Comparison of ENCODE assay signal across 25 mouse cellular contexts in genomic region chr17:45136491-45136890, GRCm38 (mm10).
"Had no signal": no experiment of that assay in that cellular context is flagged by ENCODE, and none has a peak within 500 bp of the region (broad histone marks: within the 10 kb centered on the region; RNA-seq: fewer than 3 reads in every experiment).

No protein-coding gene starts in this region.

- H3K36me3 ChIP-seq: forebrain, embryonic 15.5 days; heart, embryonic 10.5 days; heart, embryonic 12.5 days; hindbrain, embryonic 10.5 days; hindbrain, embryonic 12.5 days; intestine, embryonic 15.5 days; limb, embryonic 13.5 days; limb, embryonic 15.5 days; liver, embryonic 12.5 days had no signal

- H3K4me2 ChIP-seq: forebrain, embryonic 15.5 days; heart, embryonic 12.5 days; hindbrain, embryonic 12.5 days; hindbrain, embryonic 14.5 days; intestine, embryonic 15.5 days; limb, embryonic 13.5 days; limb, embryonic 15.5 days; liver, embryonic 12.5 days had no signal

- H3K4me1 ChIP-seq: forebrain, embryonic 15.5 days; heart, embryonic 10.5 days; heart, embryonic 12.5 days; hindbrain, embryonic 10.5 days; hindbrain, embryonic 12.5 days; intestine, embryonic 15.5 days; liver, embryonic 12.5 days had no signal

- H3K9ac ChIP-seq: forebrain, embryonic 15.5 days; forebrain, postnatal 0 days; heart, embryonic 12.5 days; hindbrain, embryonic 12.5 days; hindbrain, embryonic 14.5 days; intestine, embryonic 15.5 days; limb, embryonic 13.5 days; limb, embryonic 15.5 days; liver, embryonic 12.5 days; liver, embryonic 14.5 days had no signal

- H3K27me3 ChIP-seq: forebrain, embryonic 15.5 days; heart, embryonic 12.5 days; hindbrain, embryonic 12.5 days; intestine, embryonic 15.5 days; limb, embryonic 15.5 days; liver, embryonic 12.5 days had no signal

- H3K9me3 ChIP-seq: forebrain, embryonic 15.5 days; heart, embryonic 10.5 days; heart, embryonic 12.5 days; hindbrain, embryonic 10.5 days; hindbrain, embryonic 12.5 days; intestine, embryonic 15.5 days; limb, embryonic 13.5 days; limb, embryonic 15.5 days; liver, embryonic 12.5 days had no signal

- ATAC-seq: forebrain, embryonic 15.5 days; forebrain, postnatal 0 days; hindbrain, embryonic 16.5 days; inflammation-experienced regulatory T-cells, adult 6 months; intestine, embryonic 15.5 days; intestine, postnatal 0 days; liver, embryonic 12.5 days had no signal

- H3K27ac ChIP-seq: forebrain, embryonic 15.5 days; gastrocnemius, adult 2 months; heart, embryonic 10.5 days; hindbrain, embryonic 10.5 days; hindbrain, embryonic 12.5 days; hindbrain, embryonic 14.5 days; intestine, embryonic 15.5 days; limb, embryonic 13.5 days; limb, embryonic 15.5 days; liver, embryonic 12.5 days; liver, embryonic 14.5 days had no signal

- DNase-seq: forebrain, postnatal 0 days; gastrocnemius, adult 2 months; gastrocnemius, postnatal 10 days; gastrocnemius, postnatal 25 days; heart, adult 18-20 months; heart, postnatal 10 days; heart, postnatal 4 days; layer of hippocampus, adult 9-11 months; layer of hippocampus, postnatal 36 days; left cerebral cortex, postnatal 4 days; lung, adult 18-20 months had no signal

- H3K4me3 ChIP-seq: forebrain, embryonic 15.5 days; gastrocnemius, adult 2 months; heart, embryonic 10.5 days; heart, embryonic 12.5 days; hindbrain, embryonic 10.5 days; hindbrain, embryonic 12.5 days; intestine, embryonic 15.5 days; limb, embryonic 13.5 days; limb, embryonic 15.5 days; liver, embryonic 12.5 days had no signal
